Mouse (Mus musculus): ENCODE data around the gene Rock2. TPM values are rescaled to one million over a fixed set of nuclear protein-coding genes. Genes with fewer than 3 reads are reported as not detected.

Gene Rock2
- polyA plus RNA-seq, 1 experiment from 2014 or later, result 14.4 TPM

DNA sequence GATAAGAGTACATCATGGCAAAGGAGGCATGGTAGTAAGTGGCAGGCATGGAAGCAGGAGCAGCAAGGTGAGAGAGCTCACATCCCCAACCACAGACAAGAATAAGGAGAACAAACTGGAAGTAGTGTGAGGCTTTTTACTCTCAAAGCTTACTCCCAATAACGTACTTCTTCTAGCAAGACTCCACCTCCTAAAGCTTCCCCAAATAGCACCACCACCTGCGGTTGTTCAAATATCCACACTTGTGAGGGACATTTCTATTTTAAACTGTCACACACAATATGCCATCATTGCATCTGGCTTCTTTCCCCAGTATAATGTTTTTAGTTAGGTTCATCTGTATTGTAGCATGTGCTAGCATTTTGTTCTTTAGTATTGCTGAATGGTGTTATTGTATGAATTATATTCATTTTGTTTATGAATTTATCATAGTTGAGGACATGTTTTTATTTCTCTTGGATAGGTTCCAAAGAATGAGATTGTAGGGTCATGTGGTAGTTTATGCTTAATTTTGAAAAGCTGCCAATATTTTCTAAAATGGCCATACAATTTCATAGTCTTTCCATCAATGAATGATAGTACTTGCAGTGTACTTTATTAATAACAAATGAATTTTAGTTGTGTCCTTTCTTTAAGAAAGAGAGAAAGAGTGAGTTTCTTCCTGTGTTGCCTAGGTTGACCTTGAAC, 9.4 kb downstream of the Rock2 start:
- Histone ChIP-seq H3K4me3 (ENCODE audit: low read depth, low read length) (no peak overlapping the region), H3K4me1 (ENCODE audit: control insufficient read depth, insufficient read depth, low read length) (no peaks in the 10 kb centered on the region), H3K9me3 (ENCODE audit: control insufficient read depth, low read length) (no peaks in the 10 kb centered on the region), H3K27me3 (ENCODE audit: control insufficient read depth, insufficient read depth, low read length) (no peaks in the 10 kb centered on the region), H3K36me3 (ENCODE audit: control insufficient read depth, insufficient read depth, low read length) (no peaks in the 10 kb centered on the region), H3K27ac (ENCODE audit: low read depth, low read length) (no peak overlapping the region), H3K4me2 (no peak overlapping the region), H3K9ac (ENCODE audit: low read length) (no peak overlapping the region)
- no peak for ATAC-seq (ENCODE audit: low FRiP score)
- 97% methylated on average over 2 of the region's 2 CpGs for WGBS
- no peak for DNase-seq (ENCODE audit: low spot score, missing footprints)

- Histone ChIP-seq H3K4me1 (ENCODE audit: control insufficient read depth, insufficient read depth, low read length) (no peaks in the 10 kb centered on the region; the same call in 1 of the 2 replicates), H3K4me3 (ENCODE audit: low read depth, low read length) (no peak overlapping the region), H3K9me3 (ENCODE audit: control insufficient read depth, low read length) (no peaks in the 10 kb centered on the region), H3K27me3 (ENCODE audit: control insufficient read depth, insufficient read depth, low read length) (no peaks in the 10 kb centered on the region), H3K4me2 (no peak overlapping the region), H3K27ac (ENCODE audit: low read depth, low read length) (no peak overlapping the region), H3K9ac (ENCODE audit: low read length) (no peak overlapping the region), H3K36me3 (ENCODE audit: control insufficient read depth, insufficient read depth, low read length) (no peaks in the 10 kb centered on the region)
- no peak for ATAC-seq (ENCODE audit: low FRiP score)
- 97% methylated on average over 1 of the region's 1 CpGs for WGBS
- no peak for DNase-seq (ENCODE audit: low spot score, missing footprints)
Measured at GRCm38 (mm10) chr12:16907282-16907846, 12.7 kb downstream of the Rock2 start.

- 91% methylated on average over 1 of the region's 1 CpGs for WGBS
- H3K9me3 ChIP-seq (ENCODE audit: control insufficient read depth, low read length), result no peaks in the 10 kb centered on the region
- no peak for ATAC-seq (ENCODE audit: low FRiP score)
Measured at GRCm38 (mm10) chr12:16907953-16908648, 13.4 kb downstream of the Rock2 start.

DNA sequence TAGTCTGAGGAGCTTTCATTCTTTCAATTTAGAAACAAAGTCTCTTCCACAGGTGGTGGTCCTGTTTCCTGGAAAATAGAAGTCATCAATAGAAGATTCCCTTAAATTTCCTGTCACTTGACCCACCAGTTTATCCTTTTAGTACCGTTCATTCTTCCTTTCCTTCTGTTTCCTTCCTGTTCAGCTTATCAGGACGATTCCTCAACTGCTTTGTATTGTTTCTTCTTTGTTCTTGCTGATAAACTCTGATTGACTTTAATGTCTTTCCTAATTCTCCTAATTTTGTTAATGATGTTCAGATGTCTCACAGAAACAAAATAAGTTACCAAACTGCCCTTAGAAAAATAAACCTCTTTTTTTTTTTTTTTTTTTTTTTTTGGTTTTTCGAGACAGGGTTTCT, 16.8 kb downstream of the Rock2 start:
- Histone ChIP-seq H3K4me2 (no peak overlapping the region), H3K9me3 (ENCODE audit: control insufficient read depth, low read length) (no peaks in the 10 kb centered on the region), H3K4me3 (ENCODE audit: low read depth, low read length) (no peak overlapping the region), H3K9ac (ENCODE audit: low read length) (no peak overlapping the region), H3K27me3 (ENCODE audit: control insufficient read depth, insufficient read depth, low read length) (no peaks in the 10 kb centered on the region), H3K27ac (ENCODE audit: low read depth, low read length) (no peak overlapping the region), H3K36me3 (ENCODE audit: control insufficient read depth, insufficient read depth, low read length) (no peaks in the 10 kb centered on the region), H3K4me1 (ENCODE audit: control insufficient read depth, insufficient read depth, low read length) (no peaks in the 10 kb centered on the region; the same call in 1 of the 2 replicates)
- ATAC-seq (ENCODE audit: low FRiP score) (no peak), DNase-seq (ENCODE audit: low spot score, missing footprints) (no peak)
- 48% methylated on average over 2 of the region's 3 CpGs for WGBS

More at GRCm38 (mm10) chr12:16907953-16908648, 13.4 kb downstream of the Rock2 start:
- Histone ChIP-seq H3K4me1 (ENCODE audit: control insufficient read depth, insufficient read depth, low read length) (no peaks in the 10 kb centered on the region; the same call in 1 of the 2 replicates), H3K36me3 (ENCODE audit: control insufficient read depth, insufficient read depth, low read length) (no peaks in the 10 kb centered on the region), H3K4me2 (no peak overlapping the region), H3K9ac (ENCODE audit: low read length) (no peak overlapping the region), H3K4me3 (ENCODE audit: low read depth, low read length) (no peak overlapping the region), H3K27ac (ENCODE audit: low read depth, low read length) (no peak overlapping the region), H3K27me3 (ENCODE audit: control insufficient read depth, insufficient read depth, low read length) (no peaks in the 10 kb centered on the region)
- no peak for DNase-seq (ENCODE audit: low spot score, missing footprints)

GRCm38 (mm10) chr12:16912600-16912999, 17.9 kb downstream of the Rock2 start:
- DNase-seq (ENCODE audit: low spot score, missing footprints), result no peak
- H3K36me3 ChIP-seq (ENCODE audit: control insufficient read depth, insufficient read depth, low read length), result no peaks in the 10 kb centered on the region
- WGBS, result 93% methylated on average over 3 of the region's 3 CpGs
- no peak for ATAC-seq (ENCODE audit: low FRiP score)
- no peaks in the 10 kb centered on the region for H3K9me3 ChIP-seq (ENCODE audit: control insufficient read depth, low read length)
- no peaks in the 10 kb centered on the region for H3K27me3 ChIP-seq (ENCODE audit: control insufficient read depth, insufficient read depth, low read length)
- H3K4me1 ChIP-seq (ENCODE audit: control insufficient read depth, insufficient read depth, low read length), result no peaks in the 10 kb centered on the region; the same call in 1 of the 2 replicates
- H3K27ac ChIP-seq (ENCODE audit: low read depth, low read length), result no peak overlapping the region
- H3K4me2 ChIP-seq, result no peak overlapping the region
- H3K4me3 ChIP-seq (ENCODE audit: low read depth, low read length), result no peak overlapping the region
- H3K9ac ChIP-seq (ENCODE audit: low read length), result no peak overlapping the region

DNA sequence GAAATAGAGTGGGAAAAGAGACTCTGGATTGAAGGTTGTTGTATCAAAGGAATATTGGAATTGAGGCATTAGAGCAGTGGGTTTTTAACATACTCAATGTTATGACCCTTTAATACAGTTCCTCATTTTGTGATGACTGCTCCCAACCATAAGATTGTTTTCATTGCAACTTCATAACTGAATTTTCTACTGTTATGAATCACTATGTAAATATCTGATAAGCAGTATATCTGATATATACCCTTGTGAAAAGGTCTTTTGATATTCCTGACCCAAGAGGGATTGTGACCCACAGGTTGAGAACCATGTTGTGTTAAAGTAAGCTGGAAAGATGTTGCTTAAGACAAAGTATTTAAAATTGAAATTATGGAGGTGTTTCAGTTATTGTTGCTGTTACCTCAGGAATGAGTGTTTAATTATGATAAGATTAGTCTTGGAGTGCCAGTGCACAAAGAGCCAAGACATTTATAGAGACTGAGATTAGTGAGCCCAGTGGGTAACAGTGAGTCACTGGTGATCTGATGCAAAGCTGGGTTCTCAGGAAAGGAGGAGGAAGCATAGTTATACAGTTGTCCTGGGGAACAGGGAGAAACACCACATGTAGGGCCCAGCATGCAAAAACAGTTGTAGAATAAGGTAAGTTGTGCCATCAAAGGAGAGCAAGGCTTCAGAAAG, 25.6 kb downstream of the Rock2 start:
- ATAC-seq (ENCODE audit: low FRiP score) (no peak), DNase-seq (ENCODE audit: low spot score, missing footprints) (no peak)
- Histone ChIP-seq H3K27me3 (ENCODE audit: control insufficient read depth, insufficient read depth, low read length) (no peaks in the 10 kb centered on the region), H3K4me2 (no peak overlapping the region), H3K4me3 (ENCODE audit: low read depth, low read length) (no peak overlapping the region), H3K9me3 (ENCODE audit: control insufficient read depth, low read length) (no peaks in the 10 kb centered on the region), H3K27ac (ENCODE audit: low read depth, low read length) (no peak overlapping the region), H3K9ac (ENCODE audit: low read length) (no peak overlapping the region), H3K36me3 (ENCODE audit: control insufficient read depth, insufficient read depth, low read length) (no peaks in the 10 kb centered on the region), H3K4me1 (ENCODE audit: control insufficient read depth, insufficient read depth, low read length) (no peaks in the 10 kb centered on the region)

DNA sequence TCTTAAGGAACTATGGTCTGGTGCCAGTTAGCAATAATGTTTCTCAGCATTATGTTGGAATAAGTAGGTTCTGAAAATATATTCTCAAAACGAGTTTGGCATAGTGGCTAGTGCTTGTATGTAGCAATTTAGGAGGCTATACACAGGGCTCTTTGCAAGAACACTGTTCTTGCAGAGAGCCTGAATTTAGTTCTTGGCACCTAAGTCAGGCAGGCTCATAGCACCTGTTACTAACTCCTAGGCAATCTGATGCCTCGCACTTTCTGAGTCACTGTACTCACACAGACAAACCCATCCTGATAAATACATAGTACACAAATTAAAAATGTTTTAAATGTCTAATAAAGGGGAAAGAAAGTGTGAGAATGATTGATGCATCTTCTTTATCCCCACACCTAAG, 33.2 kb downstream of the Rock2 start:
- H3K36me3 ChIP-seq (ENCODE audit: control insufficient read depth, insufficient read depth, low read length), result 0 out of 2 replicates have a peak, but pooled peaks cover 3% of the 10 kb centered on the region
- 93% methylated on average over 2 of the region's 2 CpGs for WGBS

GRCm38 (mm10) chr12:16934423-16934822, 39.7 kb downstream of the Rock2 start:
- no peak overlapping the region for H3K4me2 ChIP-seq
- no peaks in the 10 kb centered on the region for H3K27me3 ChIP-seq (ENCODE audit: control insufficient read depth, insufficient read depth, low read length)
- no peak overlapping the region for H3K9ac ChIP-seq (ENCODE audit: low read length)
- 0 out of 2 replicates have a peak, but pooled peaks cover 3% of the 10 kb centered on the region for H3K36me3 ChIP-seq (ENCODE audit: control insufficient read depth, insufficient read depth, low read length)
- DNase-seq (ENCODE audit: low spot score, missing footprints) (no peak), ATAC-seq (ENCODE audit: low FRiP score) (no peak)
- H3K4me3 ChIP-seq (ENCODE audit: low read depth, low read length), result no peak overlapping the region
- H3K4me1 ChIP-seq (ENCODE audit: control insufficient read depth, insufficient read depth, low read length), result no peaks in the 10 kb centered on the region
- H3K27ac ChIP-seq (ENCODE audit: low read depth, low read length), result no peak overlapping the region
- no peaks in the 10 kb centered on the region for H3K9me3 ChIP-seq (ENCODE audit: control insufficient read depth, low read length)
- WGBS, result 86% methylated on average over 1 of the region's 1 CpGs

More for the DNA sequence above, 33.2 kb downstream of the Rock2 start:
- Histone ChIP-seq H3K4me2 (no peak overlapping the region), H3K9ac (ENCODE audit: low read length) (no peak overlapping the region), H3K4me1 (ENCODE audit: control insufficient read depth, insufficient read depth, low read length) (no peaks in the 10 kb centered on the region), H3K9me3 (ENCODE audit: control insufficient read depth, low read length) (no peaks in the 10 kb centered on the region), H3K4me3 (ENCODE audit: low read depth, low read length) (no peak overlapping the region), H3K27me3 (ENCODE audit: control insufficient read depth, insufficient read depth, low read length) (no peaks in the 10 kb centered on the region), H3K27ac (ENCODE audit: low read depth, low read length) (no peak overlapping the region)
- no peak for DNase-seq (ENCODE audit: low spot score, missing footprints)
- ATAC-seq (ENCODE audit: low FRiP score), result no peak

- no peaks in the 10 kb centered on the region for H3K27me3 ChIP-seq (ENCODE audit: control insufficient read depth, insufficient read depth, low read length)
- no peaks in the 10 kb centered on the region for H3K4me1 ChIP-seq (ENCODE audit: control insufficient read depth, insufficient read depth, low read length)
- H3K4me3 ChIP-seq (ENCODE audit: low read depth, low read length), result no peak overlapping the region
- no peak overlapping the region for H3K27ac ChIP-seq (ENCODE audit: low read depth, low read length)
- WGBS, result 89% methylated on average over 3 of the region's 3 CpGs
- H3K4me2 ChIP-seq, result no peak overlapping the region
- ATAC-seq (ENCODE audit: low FRiP score) (no peak), DNase-seq (ENCODE audit: low spot score, missing footprints) (no peak)
- H3K9me3 ChIP-seq (ENCODE audit: control insufficient read depth, low read length), result no peaks in the 10 kb centered on the region
- no peaks in the 10 kb centered on the region for H3K36me3 ChIP-seq (ENCODE audit: control insufficient read depth, insufficient read depth, low read length)
- no peak overlapping the region for H3K9ac ChIP-seq (ENCODE audit: low read length)
Measured at GRCm38 (mm10) chr12:16941976-16942375, 47.3 kb downstream of the Rock2 start.

Data from midbrain, embryonic 11.5 days (tissue).